Mouse (Mus musculus): ENCODE data around the gene 1110004F10Rik.
"Not testable (repeated sequence)": the region's sequence is repeated elsewhere in the genome, so short reads cannot be mapped to it uniquely, and the experiment has no call there.

1110004F10Rik gene

DNA sequence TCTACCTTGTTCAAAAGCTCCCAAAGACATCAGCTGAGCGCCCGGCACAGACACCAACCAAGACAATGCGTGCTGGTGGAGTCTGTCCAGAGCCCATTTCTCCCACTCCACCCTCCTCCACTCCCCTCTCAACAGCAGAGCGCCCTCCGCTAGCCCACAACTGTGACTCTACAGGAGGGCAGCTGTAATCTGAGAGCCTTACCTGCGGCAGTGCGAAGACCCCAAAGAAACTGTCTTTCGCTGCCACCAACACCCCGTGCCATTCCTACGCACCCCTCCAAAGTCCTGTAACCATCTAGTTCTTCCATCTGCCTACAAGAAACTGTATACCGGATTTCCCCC lies at the start of gene 1110004F10Rik:
Gene 1110004F10Rik, plus strand, starts transcription at position 202 of the 342 bp plus-strand sequence.
- DNase-seq (ENCODE audit: low read depth): no peak

GRCm38 (mm10) chr7:116002726-116003125 lies 36.5 kb upstream of the 1110004F10Rik start:
- DNase-seq (ENCODE audit: low read depth): no peak

DNA sequence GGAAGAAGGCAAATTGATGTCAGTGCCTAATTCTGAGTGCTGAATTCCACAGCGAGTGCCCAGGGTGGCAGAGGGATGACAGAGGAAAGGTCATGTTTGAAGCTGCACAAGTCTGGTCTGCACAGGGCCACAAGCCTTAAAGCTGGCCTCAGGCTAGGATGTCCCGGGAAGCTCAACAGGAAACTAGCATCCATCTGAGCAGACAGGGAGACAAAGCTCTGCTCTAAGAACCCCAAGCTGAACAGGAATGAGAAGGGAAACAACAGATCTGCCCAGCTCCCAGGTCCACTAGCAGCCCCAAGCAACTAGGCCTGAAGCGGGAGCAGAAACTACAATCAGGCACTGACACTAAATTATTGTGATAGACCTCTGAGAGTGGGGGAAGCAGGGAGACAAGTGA lies 9.2 kb upstream of the 1110004F10Rik start:
- no peak for DNase-seq (ENCODE audit: low read depth)

GRCm38 (mm10) chr7:116030597-116031387 lies 8.4 kb upstream of the 1110004F10Rik start:
- no peak for DNase-seq (ENCODE audit: low read depth)

- no peak for DNase-seq (ENCODE audit: low read depth)
Measured at GRCm38 (mm10) chr7:116031388-116031717, 7.8 kb upstream of the 1110004F10Rik start.

DNA sequence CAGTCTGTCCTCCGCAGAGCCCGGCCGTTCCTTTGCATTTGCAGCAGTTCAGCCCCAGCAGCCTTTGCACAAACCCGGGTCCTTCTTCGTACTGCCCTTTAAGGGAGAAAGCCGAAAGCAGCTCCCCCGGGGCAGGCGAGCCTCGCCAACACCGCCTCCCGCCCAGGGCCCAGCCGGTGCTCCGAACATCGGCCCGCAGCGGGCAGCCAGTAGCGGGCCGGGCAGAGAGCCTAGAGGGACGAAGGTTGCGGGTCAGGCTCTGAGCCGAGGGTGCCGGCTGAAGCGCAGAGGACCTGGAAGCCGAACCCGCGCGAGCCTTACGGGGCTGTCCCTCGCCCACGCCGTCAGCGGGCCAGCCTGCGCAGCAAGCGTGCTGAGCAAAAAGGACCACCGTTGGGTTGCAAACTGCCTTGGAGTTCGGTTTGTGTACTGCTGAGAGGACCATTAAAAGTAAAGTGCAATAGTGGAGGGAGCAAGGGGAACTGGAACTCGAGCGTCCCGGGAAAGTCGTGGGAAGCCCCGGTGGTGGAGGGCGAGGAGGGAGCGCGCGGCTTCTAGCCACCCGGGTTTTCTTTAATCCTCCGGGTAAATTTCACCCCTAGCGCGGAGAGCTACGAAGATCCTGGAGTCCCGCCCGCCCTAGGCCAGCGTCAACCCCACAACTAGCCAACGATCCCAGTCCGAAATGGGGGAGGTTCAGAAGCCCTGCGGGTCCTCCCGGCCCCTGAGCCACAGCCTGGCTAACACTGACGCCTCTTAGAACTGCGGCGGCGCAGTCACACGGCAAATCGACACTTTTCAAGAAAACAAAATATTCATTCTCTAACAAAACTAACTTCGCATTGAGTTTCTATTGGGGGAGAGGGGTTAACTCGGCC lies 7.2 kb upstream of the 1110004F10Rik start:
- no peak for DNase-seq (ENCODE audit: low read depth)

DNA sequence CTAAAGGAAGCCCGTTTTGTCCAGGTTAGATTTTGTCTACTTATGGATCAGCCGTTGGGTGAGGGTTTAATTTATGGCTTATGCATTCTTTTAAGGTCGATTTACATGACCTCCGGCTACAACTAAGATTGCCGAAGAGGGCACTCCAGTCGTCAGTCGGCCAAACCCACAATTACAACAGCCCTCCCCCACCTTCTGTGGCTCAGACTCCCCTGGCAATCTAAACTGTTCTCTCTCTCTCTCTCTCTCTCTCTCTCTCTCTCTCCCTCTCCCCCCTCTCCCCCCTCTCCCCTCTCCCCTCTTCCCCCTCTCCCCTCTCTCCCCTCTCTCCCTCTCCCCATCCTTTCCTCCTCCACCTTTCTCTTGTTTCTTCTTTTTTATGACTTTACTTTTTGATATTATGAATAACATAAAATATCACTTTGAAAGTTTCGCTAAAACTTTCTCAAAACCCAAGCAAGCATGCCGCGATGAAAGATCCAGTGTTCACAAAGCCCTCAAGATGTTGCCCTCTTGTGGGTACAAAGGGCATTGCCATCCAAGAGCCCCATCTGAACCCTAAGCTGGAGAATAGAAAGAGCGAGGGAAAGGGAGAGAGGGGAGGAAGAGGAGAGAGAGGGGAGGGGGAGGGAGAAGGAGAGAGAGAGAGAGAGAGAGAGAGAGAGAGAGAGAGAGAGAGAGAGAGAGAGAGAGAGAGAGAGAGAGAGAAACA lies 6.4 kb upstream of the 1110004F10Rik start:
- DNase-seq (ENCODE audit: low read depth): peak; percentile 38

GRCm38 (mm10) chr7:116033371-116034241 lies 5.6 kb upstream of the 1110004F10Rik start:
- no peak for DNase-seq (ENCODE audit: low read depth)

DNA sequence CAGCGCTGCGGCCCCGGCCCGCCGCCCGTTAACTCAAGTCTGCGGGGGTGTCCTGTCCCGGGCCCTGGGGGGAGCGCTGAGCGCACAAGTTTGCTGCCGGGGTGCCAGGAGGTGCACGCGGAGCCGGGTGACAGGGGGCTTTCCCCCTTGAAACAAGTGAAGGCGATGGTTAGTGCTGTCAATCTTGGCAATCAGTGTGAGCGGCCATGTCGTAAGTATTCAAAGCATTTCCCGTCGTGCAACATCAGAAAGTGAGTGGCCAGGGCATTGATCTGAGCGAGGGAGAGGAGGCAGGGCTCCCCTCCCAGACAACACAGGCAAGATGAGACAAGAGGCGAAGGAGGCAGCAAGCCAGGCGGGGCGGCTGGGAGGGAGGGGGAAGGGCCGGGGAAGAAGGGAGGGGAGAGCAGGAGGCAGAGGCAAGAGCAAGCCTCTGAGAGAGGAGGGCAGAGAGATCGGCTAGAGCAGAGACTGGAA lies 4.9 kb upstream of the 1110004F10Rik start:
- no peak for DNase-seq (ENCODE audit: low read depth)

GRCm38 (mm10) chr7:116035504-116035903 lies 3.7 kb upstream of the 1110004F10Rik start:
- no peak for DNase-seq (ENCODE audit: low read depth)

- DNase-seq (ENCODE audit: low read depth): no peak
Measured at GRCm38 (mm10) chr7:116036591-116037555, 2.3 kb upstream of the 1110004F10Rik start.

- DNase-seq (ENCODE audit: low read depth): no peak
Measured at GRCm38 (mm10) chr7:116038024-116038423, 1.2 kb upstream of the 1110004F10Rik start.

DNA sequence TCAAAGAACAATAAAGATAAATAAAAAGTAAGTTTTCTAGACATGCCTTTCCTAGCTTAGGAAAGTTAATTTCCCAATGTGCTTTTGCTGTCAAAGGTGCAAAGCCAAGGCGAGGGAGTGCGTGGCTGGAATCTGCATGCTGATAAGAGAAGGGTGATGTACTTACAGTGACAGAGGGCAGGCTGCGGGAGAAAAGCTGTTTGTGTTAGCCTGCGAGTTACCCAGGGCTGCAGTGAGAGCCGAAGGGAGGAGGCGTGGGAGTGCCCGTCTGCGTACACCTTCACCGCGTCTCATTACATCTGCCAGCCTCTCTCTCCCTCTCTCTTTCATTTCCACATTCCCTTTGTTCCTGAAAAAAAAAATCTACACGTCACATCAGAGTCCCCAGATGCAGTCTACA lies 686 bp upstream of the 1110004F10Rik start, which contains the start of gene Sox6:
Gene Sox6, minus strand, starts transcription at position 286 of the 400 bp plus-strand sequence.
- DNase-seq (ENCODE audit: low read depth): no peak

DNA sequence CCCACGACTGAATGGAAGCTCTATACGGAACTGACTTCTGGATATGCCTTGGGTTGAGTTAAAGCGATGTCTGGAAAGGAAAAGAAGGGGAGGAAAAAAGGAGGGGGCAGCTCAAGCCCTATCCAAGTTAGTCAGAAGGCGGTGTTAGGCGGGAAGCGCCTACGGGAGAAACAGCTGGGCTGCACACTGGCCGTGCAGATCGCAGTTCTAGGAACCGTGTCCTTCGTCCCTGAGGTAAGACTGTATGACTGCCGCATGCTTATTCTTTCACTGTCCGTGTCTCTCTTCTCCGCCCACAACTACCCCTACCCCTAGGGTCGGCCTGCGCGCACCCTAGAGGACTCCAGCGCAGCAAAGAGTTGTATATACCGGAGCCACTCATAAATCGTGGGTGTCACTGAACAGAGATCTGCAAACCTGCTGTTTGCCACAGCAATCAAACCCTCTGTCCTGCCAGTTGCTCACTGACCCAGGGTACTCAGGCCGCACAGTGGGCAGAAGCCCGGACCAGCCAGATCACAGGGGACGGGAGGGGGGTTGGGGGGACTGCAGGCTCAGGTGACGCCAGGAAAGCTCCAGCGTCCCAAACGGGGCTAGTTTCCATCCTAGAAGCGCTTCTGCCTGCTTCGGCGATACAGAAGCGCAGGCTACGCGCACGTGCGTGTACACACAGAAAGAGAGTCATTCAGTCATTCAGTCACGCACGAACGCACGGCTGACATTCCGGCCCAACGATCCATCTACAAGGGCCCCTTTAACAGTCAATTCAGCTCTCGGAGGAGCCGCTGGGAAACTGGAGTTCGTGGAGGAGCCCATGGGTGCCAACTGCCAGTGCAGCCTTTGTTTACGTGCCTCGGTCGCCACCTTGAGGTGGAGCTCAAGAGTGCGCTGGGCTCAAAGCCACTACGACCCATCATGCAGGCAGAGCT lies 605 bp downstream of the 1110004F10Rik start:
- peak; percentile 84 for DNase-seq (ENCODE audit: low read depth)

- DNase-seq (ENCODE audit: low read depth): no peak
Measured at GRCm38 (mm10) chr7:116040470-116041019, 1.3 kb downstream of the 1110004F10Rik start.

GRCm38 (mm10) chr7:116060739-116061138 lies 21.5 kb downstream of the 1110004F10Rik start:
- peak; percentile 3 for DNase-seq (ENCODE audit: low read depth)

GRCm38 (mm10) chr7:116084366-116084765 lies 45.2 kb downstream of the 1110004F10Rik start, which contains the start of gene Gm4353:
Gene Gm4353 (minus strand): TSS chr7:116084635.
- not testable (repeated sequence) for DNase-seq (ENCODE audit: low read depth)

DNA sequence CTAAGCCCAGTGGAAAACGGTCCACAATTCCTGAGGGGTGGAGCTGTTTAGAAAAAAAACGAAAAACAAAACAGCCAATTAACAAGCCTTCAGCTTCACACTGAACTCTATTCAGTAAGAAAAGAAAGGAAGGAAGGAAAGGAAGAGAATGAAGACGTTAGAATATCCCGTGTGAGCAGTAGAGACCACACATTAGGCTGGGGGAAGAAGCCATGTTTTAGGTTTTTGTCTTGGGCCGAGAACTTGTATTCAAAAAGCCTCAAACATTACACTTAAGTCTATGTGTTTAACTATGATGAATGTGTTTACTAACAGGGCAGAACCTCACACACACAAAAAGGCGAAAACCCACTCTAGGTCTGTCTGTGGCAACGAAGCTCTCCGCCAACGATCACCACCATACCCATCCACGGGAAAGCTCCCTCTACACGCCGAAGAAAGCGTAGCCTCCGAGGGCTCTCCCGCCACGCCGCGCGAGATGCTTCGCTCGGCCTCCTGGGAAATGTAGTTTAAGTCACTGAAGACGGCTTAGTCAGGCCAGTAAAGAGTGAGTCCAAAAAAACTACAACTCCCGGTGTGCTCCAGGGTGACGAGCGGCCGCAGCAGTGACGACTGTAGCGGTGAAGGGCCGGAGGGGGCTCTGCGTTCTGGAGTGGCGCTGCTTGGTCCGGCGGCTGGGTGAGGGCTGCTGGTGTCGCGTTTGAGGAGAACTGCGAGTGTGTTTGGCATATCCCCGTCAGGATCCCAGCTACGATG lies 53.7 kb downstream of the 1110004F10Rik start:
- DNase-seq (ENCODE audit: low read depth): peak; percentile 96
